Mouse (Mus musculus) C2C12 (cell line): ENCODE results near the gene Slc25a20. TPM values are rescaled to one million over a fixed set of nuclear protein-coding genes. Genes with fewer than 3 reads are reported as not detected.

ENCODE experiments used
- H3K27me3 ChIP-seq: one replicate; pipeline ENCODE4 v1.6.1; 2011; ENCODE audit not compliant: control insufficient read depth, insufficient read depth, insufficient read length
- H3K36me3 ChIP-seq: one replicate; pipeline ENCODE4 v1.6.1; 2011; ENCODE audit not compliant: control insufficient read depth, insufficient read depth
- H3K4me3 ChIP-seq: one replicate; pipeline ENCODE4 v1.5.1; 2011; ENCODE audit warnings: mild to moderate bottlenecking, control low read depth; ENCODE audit not compliant: poor library complexity, insufficient read depth, severe bottlenecking
- H3K79me2 ChIP-seq: one replicate; pipeline ENCODE4 v1.6.1; 2011; ENCODE audit not compliant: control insufficient read depth, insufficient read depth
- H3K79me3 ChIP-seq: one replicate; pipeline ENCODE4 v1.6.1; 2011; ENCODE audit warnings: low read depth, control low read depth
- H3ac ChIP-seq: one replicate; pipeline ENCODE3; 2011; ENCODE audit warnings: low read depth; ENCODE audit not compliant: control insufficient read depth, insufficient read length
- CEBPB ChIP-seq: IDR thresholded peaks from one replicate; pipeline ENCODE4 v1.6.1; 2011; ENCODE audit warnings: low read depth, mild to moderate bottlenecking, control low read depth, moderate library complexity
- CTCF ChIP-seq: IDR thresholded peaks from one replicate; pipeline ENCODE4 v1.5.1; 2011; ENCODE audit not compliant: control insufficient read depth, insufficient read depth, insufficient read length
- FOSL1 ChIP-seq: IDR thresholded peaks from one replicate; pipeline ENCODE4 v1.8.0; 2011; ENCODE audit warnings: mild to moderate bottlenecking, low read length; ENCODE audit not compliant: poor library complexity, insufficient read depth, severe bottlenecking
- MAX ChIP-seq: IDR thresholded peaks from one replicate; pipeline ENCODE4 v1.6.1; 2011; ENCODE audit warnings: mild to moderate bottlenecking, control low read depth
- MYOD1 ChIP-seq: IDR thresholded peaks from one replicate; pipeline ENCODE4 v1.6.1; 2011; ENCODE audit warnings: low read depth; ENCODE audit not compliant: control insufficient read depth, insufficient read length
- MYOG ChIP-seq: IDR thresholded peaks from one replicate; pipeline ENCODE4 v1.6.1; 2011; ENCODE audit not compliant: control insufficient read depth, insufficient read length; ENCODE audit errors: extremely low read depth
- USF1 ChIP-seq: IDR thresholded peaks from one replicate; pipeline ENCODE4 v1.6.1; 2011; ENCODE audit warnings: low read depth, mild to moderate bottlenecking, control low read depth, moderate library complexity
- polyA plus RNA-seq: library from polyadenylated mRNA; unstranded; fragments of >200 nt; fragmentation: generic; extraction: Trizol; gene quantifications from one replicate; pipeline ENCODE4 v1.2.1, GENCODE M21; 2012; ENCODE audit warnings: missing spikeins

Gene Slc25a20
- polyA plus RNA-seq, 1 experiment, result 20.6 TPM

- Histone ChIP-seq H3K4me3 (no peak overlapping the region), H3K79me2 (peaks cover 29% of the 10 kb centered on the region), H3K79me3 (peaks cover 27% of the 10 kb centered on the region), H3K36me3 (no peaks in the 10 kb centered on the region), H3K27me3 (no peaks in the 10 kb centered on the region), H3ac (no peak overlapping the region)
- TF ChIP-seq MAX, result no peak
- no peak for TF ChIP-seq MYOG
- no peak for TF ChIP-seq MYOD1
- TF ChIP-seq CEBPB, result no peak
- TF ChIP-seq USF1, result no peak
- TF ChIP-seq FOSL1, result no peak
- TF ChIP-seq CTCF, result no peak
Observed at GRCm38 (mm10) chr9:108689993-108690392, 28.1 kb downstream of the Slc25a20 start.

- no peak for TF ChIP-seq CEBPB
- TF ChIP-seq USF1, result no peak
- no peak for TF ChIP-seq FOSL1
- no peak for TF ChIP-seq CTCF
- TF ChIP-seq MYOD1, result no peak
- TF ChIP-seq MYOG, result no peak
- TF ChIP-seq MAX, result no peak
- Histone ChIP-seq H3K36me3 (no peaks in the 10 kb centered on the region), H3K79me3 (peaks cover 33% of the 10 kb centered on the region), H3K27me3 (no peaks in the 10 kb centered on the region), H3K4me3 (no peak overlapping the region), H3ac (no peak overlapping the region), H3K79me2 (peaks cover 39% of the 10 kb centered on the region)
Observed at GRCm38 (mm10) chr9:108690914-108691313, 29.0 kb downstream of the Slc25a20 start.

GRCm38 (mm10) chr9:108691371-108691770 lies 29.5 kb downstream of the Slc25a20 start:
- Histone ChIP-seq H3K27me3 (no peaks in the 10 kb centered on the region), H3K79me2 (peaks cover 43% of the 10 kb centered on the region), H3ac (no peak overlapping the region), H3K36me3 (peaks cover 1% of the 10 kb centered on the region), H3K4me3 (peak overlapping the region; percentile 68), H3K79me3 (peaks cover 34% of the 10 kb centered on the region)
- TF ChIP-seq USF1 (no peak), FOSL1 (no peak), MYOG (no peak), CTCF (no peak), MYOD1 (no peak), MAX (no peak), CEBPB (no peak)

GRCm38 (mm10) chr9:108691846-108692225 lies 29.9 kb downstream of the Slc25a20 start:
- TF ChIP-seq MYOG (no peak), MYOD1 (no peak), FOSL1 (no peak), CTCF (no peak), MAX (peak; percentile 79), CEBPB (no peak), USF1 (no peak)
- Histone ChIP-seq H3K27me3 (no peaks in the 10 kb centered on the region), H3K4me3 (peak overlapping the region; percentile 68), H3K79me3 (peaks cover 38% of the 10 kb centered on the region), H3K79me2 (peaks cover 48% of the 10 kb centered on the region), H3K36me3 (peaks cover 3% of the 10 kb centered on the region), H3ac (peak overlapping the region; percentile 83)

GRCm38 (mm10) chr9:108692226-108693041 lies 30.5 kb downstream of the Slc25a20 start:
- peak overlapping the region; percentile 68 for H3K4me3 ChIP-seq
- peaks cover 41% of the 10 kb centered on the region for H3K79me3 ChIP-seq
- peaks cover 54% of the 10 kb centered on the region for H3K79me2 ChIP-seq
- TF ChIP-seq MAX (peak; percentile 32), MYOG (no peak), USF1 (no peak)
- H3K27me3 ChIP-seq, result no peaks in the 10 kb centered on the region
- peaks cover 3% of the 10 kb centered on the region for H3K36me3 ChIP-seq
- H3ac ChIP-seq, result peak overlapping the region; percentile 83

GRCm38 (mm10) chr9:108693946-108694345 lies 32.1 kb downstream of the Slc25a20 start:
- Histone ChIP-seq H3K36me3 (peaks cover 3% of the 10 kb centered on the region), H3K27me3 (no peaks in the 10 kb centered on the region), H3ac (no peak overlapping the region), H3K79me2 (peaks cover 69% of the 10 kb centered on the region), H3K4me3 (no peak overlapping the region), H3K79me3 (peaks cover 52% of the 10 kb centered on the region)
- no peak for TF ChIP-seq CTCF
- no peak for TF ChIP-seq MYOD1
- TF ChIP-seq CEBPB, result no peak
- TF ChIP-seq FOSL1, result no peak
- no peak for TF ChIP-seq USF1
- no peak for TF ChIP-seq MAX
- no peak for TF ChIP-seq MYOG
